Mouse (Mus musculus): Measurements from ENCODE around the gene Stx7. TPM values are rescaled to one million over a fixed set of nuclear protein-coding genes. Genes with fewer than 3 reads are reported as not detected.

Gene Stx7
- polyA plus RNA-seq, 1 experiment from 2014 or later: 30.1 TPM

DNA sequence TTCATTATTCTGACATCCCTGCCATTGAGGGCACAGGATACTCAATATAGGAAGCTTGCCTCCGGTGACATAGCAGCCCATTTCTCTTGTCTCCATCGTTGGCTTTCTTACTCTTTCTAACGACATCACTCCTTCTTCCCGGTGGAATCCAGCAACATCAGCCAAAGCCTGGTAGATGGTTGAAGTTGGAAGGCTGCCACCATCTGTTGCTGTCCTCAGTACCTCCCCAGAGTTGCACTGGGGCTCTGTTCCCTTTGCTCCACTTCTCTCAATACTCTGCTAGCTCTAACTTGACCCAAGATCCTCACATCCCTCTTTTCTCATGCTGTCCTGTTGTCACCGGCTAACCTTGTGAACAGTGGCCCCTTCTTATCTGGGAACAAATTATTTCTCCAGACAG lies 71.8 kb downstream of the Stx7 start:
- no peaks in the 10 kb centered on the region for H3K36me3 ChIP-seq (replicated peaks)
- no peak overlapping the region for H3K4me2 ChIP-seq
- H3K4me3 ChIP-seq (replicated peaks): no peak overlapping the region
- H3K9ac ChIP-seq: no peak overlapping the region
- ATAC-seq (ENCODE audit: insufficient read depth): no peak
- H3K27me3 ChIP-seq: peaks cover 35% of the 10 kb centered on the region
- 66% methylated on average over 5 of the region's 5 CpGs for WGBS (ENCODE audit: insufficient replicate concordance)
- H3K4me1 ChIP-seq (replicated peaks): peaks cover 6% of the 10 kb centered on the region; the same call in 1 of the 2 replicates
- H3K9me3 ChIP-seq (replicated peaks): no peaks in the 10 kb centered on the region
- H3K27ac ChIP-seq (replicated peaks): no peak overlapping the region

DNA sequence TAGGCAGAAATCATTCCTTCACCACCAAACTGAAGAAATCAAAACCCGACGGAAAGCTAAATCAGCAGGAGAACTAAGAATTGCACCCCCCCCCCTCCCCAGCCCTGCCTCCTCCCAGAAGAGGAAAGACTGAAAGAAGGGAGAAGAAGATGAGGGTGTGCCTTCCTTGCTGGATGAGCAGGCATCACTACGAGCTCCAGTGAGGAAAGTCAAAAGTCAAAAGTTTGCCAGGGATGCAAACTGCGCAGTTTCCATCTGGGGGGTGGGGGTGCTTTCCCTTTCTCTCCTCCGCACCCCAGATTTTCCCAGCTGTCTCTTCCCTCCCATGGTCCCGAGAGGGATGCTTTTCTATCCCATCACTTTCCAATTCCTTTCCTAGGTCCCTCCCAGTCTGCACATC lies 73.8 kb downstream of the Stx7 start:
- no peak overlapping the region for H3K9ac ChIP-seq
- peak overlapping the region; percentile 32; the same call in 1 of the 2 replicates for H3K4me3 ChIP-seq (replicated peaks)
- H3K9me3 ChIP-seq (replicated peaks): no peaks in the 10 kb centered on the region
- no peak for ATAC-seq (ENCODE audit: insufficient read depth)
- no peak overlapping the region for H3K27ac ChIP-seq (replicated peaks)
- whole genome bisulfite sequencing (ENCODE audit: insufficient replicate concordance): 25% methylated on average over 6 of the region's 6 CpGs
- H3K27me3 ChIP-seq: peaks cover 35% of the 10 kb centered on the region
- peaks cover 6% of the 10 kb centered on the region; the same call in 1 of the 2 replicates for H3K4me1 ChIP-seq (replicated peaks)
- peak overlapping the region; percentile 58 for H3K4me2 ChIP-seq
- no peaks in the 10 kb centered on the region for H3K36me3 ChIP-seq (replicated peaks)

DNA sequence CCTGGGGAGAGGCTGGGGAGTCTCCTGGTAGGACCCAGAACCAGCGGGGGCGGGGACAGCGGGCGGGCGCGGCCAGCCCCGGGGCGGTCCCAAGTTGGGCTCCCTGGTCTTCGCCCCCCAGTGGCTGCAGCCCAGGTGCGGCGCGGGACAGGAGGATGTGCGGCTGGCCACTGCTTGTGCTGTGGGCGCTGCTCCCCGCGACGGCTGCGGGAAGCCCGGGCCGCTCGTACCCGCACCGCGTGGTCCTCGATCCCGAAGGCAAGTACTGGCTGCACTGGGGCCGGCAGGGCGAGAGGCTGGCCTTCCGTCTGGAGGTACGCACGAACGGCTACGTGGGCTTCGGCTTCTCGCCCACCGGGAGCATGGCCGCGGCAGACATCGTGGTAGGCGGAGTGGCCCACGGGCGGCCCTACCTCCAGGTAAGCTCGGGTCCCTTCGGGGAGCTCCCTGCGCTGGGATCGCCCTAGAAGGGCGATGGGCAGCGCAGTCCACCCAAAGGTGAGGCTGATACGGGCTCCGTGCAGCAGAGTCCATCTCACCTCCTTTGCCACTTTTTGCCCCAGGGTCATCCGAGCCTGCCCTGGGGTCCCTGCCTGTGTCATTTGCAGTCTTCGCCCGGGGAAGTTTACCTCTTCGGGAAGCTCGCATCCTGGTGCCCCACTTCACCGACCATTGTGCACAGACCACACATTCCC lies 74.5 kb downstream of the Stx7 start, which contains the start of gene Moxd1:
Gene Moxd1, plus strand, starts transcription at position 69 of the 695 bp plus-strand sequence.
- Histone ChIP-seq H3K27me3 (peaks cover 35% of the 10 kb centered on the region), H3K4me3 (replicated peaks) (peak within 1 kb of the TSS; percentile 32), H3K9ac (no peak within 1 kb of the TSS), H3K36me3 (replicated peaks) (no peaks in the 10 kb centered on the region), H3K4me2 (peak within 1 kb of the TSS; percentile 58), H3K27ac (replicated peaks) (no peak within 1 kb of the TSS), H3K9me3 (replicated peaks) (no peaks in the 10 kb centered on the region), H3K4me1 (replicated peaks) (peaks cover 6% of the 10 kb centered on the region; the same call in 1 of the 2 replicates)
- WGBS (ENCODE audit: insufficient replicate concordance): 2% methylated on average over 56 of the region's 56 CpGs
- ATAC-seq (ENCODE audit: insufficient read depth): no peak

DNA sequence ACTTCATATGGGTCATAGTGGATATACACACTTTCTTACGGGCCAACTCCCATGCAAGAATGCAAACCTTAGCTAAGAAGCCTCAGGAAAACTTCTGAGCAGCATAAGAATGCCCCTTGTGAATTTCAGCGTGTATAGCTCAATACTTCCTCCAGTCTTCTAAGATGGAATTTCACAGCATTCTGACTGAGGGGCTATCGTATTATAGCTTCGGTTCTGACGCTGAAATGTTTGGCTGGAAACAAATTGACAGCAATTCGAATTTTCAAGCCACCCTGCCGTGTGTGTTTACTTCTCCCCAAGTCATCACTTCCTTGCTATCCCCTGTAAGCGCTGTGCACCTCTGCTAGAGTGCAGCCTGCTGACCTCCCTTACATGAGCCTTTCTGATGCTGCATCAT lies 75.5 kb downstream of the Stx7 start:
- Histone ChIP-seq H3K27ac (replicated peaks) (no peak overlapping the region), H3K4me2 (no peak overlapping the region), H3K4me1 (replicated peaks) (peaks cover 6% of the 10 kb centered on the region; the same call in 1 of the 2 replicates), H3K36me3 (replicated peaks) (no peaks in the 10 kb centered on the region), H3K9ac (no peak overlapping the region), H3K4me3 (replicated peaks) (no peak overlapping the region), H3K9me3 (replicated peaks) (no peaks in the 10 kb centered on the region), H3K27me3 (peaks cover 35% of the 10 kb centered on the region)
- 24% methylated on average over 8 of the region's 8 CpGs for WGBS (ENCODE audit: insufficient replicate concordance)
- ATAC-seq (ENCODE audit: insufficient read depth): no peak

DNA sequence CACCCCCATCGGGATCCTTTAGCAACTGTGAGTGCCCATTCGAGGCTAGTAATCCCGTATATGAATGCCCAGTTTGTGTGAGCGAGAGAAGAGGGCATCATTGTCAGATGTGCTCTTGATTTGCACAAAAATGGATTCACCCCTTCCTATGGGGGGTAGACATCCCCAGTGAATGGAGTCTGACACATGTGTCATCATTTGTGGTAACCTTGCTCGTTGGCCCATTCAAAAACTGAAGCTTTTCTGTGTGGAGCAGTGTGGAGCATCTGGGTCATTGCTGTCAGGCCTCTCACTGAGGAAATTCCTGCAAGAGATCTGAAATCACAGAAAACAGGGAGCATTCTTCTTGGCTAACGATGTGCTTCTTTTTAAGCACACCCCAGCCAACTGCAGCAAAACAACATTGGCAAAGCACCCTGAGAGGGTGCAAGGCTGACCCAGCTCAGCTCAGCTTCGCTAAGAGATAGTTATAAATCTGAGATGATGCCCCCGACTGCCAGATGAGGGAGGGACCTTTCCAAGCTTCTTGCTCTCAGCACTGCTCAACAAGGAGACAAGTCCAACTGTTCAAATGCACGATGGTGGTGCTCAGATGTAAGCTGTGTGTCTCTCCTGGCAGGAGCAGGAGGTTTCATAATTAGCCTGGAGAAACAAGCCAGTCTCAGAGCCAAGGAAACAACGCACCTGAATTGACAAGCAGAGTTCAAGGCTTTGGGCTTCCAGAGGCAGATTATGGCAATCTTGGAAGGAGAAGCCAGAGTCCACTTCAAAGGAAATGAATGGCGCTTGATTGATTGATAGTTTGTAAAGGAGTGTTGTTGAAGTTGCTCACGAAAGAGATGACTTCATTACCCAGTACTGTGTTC lies 79.4 kb downstream of the Stx7 start:
- H3K36me3 ChIP-seq (replicated peaks): no peaks in the 10 kb centered on the region
- H3K27me3 ChIP-seq: peaks cover 19% of the 10 kb centered on the region
- no peak for ATAC-seq (ENCODE audit: insufficient read depth)
- H3K9me3 ChIP-seq (replicated peaks): no peaks in the 10 kb centered on the region
- no peak overlapping the region for H3K9ac ChIP-seq
- WGBS (ENCODE audit: insufficient replicate concordance): 52% methylated on average over 12 of the region's 12 CpGs
- H3K4me3 ChIP-seq (replicated peaks): no peak overlapping the region
- H3K4me1 ChIP-seq (replicated peaks): peaks cover 2% of the 10 kb centered on the region; the same call in 1 of the 2 replicates
- no peak overlapping the region for H3K4me2 ChIP-seq
- no peak overlapping the region for H3K27ac ChIP-seq (replicated peaks)

DNA sequence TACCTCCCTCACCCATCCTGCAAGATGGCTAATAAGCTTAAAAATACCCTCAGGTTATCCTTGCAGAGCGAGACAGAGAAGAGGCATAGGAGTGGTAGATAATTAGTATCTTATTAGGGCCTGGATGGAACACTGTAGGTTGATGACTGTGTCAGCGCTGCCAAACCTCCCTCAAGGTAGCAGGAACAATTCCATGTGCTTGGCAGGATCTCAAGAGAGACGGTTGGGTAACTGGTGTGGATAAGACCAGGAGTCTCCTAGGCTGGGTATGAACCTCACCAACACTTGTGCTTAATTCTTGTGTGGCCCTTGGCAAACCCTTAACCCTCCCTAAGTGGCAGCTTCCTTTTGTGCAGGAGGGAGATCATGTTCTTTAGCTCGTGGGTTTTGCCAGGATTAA lies 83.2 kb downstream of the Stx7 start:
- no peak for ATAC-seq (ENCODE audit: insufficient read depth)
- WGBS (ENCODE audit: insufficient replicate concordance): 53% methylated on average over 4 of the region's 4 CpGs

DNA sequence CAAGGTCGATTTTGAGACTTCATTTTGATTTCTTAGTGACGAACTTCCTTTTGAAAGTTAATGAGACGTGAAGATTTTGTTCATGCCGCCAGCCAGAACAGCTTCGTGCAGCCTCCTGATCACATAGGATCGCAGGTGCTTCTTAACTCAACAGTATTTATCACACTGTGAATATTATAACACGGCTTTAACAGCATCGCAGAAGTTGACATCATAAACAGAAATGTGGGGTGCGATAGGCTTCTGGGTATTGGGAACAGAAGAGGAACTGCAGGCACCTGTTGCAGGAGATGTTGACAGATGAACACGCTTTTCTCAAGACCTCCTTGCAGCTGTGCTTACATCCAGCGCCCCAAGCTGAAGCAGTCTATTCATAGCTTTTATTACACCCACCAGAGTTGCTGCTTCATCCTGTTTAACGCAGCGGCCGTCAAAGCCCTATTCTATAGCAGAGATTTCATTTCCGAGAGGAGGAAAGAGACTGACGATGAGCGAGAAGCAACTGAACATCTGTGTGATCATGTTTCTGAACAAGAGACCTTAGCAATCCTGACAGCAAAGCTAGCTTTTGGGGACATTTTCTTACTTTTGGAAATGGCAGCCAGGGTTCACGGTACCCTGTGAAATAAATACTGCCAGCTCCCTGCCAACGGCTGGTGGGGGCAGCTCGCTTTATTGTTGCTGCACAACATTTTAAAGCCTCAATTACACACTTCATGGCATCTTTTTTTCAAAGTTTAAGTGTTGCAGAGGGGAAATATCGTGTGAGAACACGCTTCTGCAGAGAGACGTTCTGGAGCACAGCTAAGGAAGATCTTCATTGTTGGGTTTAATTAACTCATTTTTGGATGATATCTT lies 86.6 kb downstream of the Stx7 start:
- ATAC-seq (ENCODE audit: insufficient read depth): no peak
- H3K4me2 ChIP-seq: no peak overlapping the region
- no peaks in the 10 kb centered on the region for H3K27me3 ChIP-seq
- H3K36me3 ChIP-seq (replicated peaks): no peaks in the 10 kb centered on the region
- H3K9ac ChIP-seq: no peak overlapping the region
- H3K9me3 ChIP-seq (replicated peaks): no peaks in the 10 kb centered on the region
- WGBS (ENCODE audit: insufficient replicate concordance): 64% methylated on average over 23 of the region's 23 CpGs
- H3K4me3 ChIP-seq (replicated peaks): no peak overlapping the region
- no peaks in the 10 kb centered on the region for H3K4me1 ChIP-seq (replicated peaks)
- H3K27ac ChIP-seq (replicated peaks): no peak overlapping the region

More for the DNA sequence above, 83.2 kb downstream of the Stx7 start:
- H3K9ac ChIP-seq: no peak overlapping the region
- H3K9me3 ChIP-seq (replicated peaks): no peaks in the 10 kb centered on the region
- H3K27me3 ChIP-seq: no peaks in the 10 kb centered on the region
- H3K4me1 ChIP-seq (replicated peaks): no peaks in the 10 kb centered on the region
- H3K4me2 ChIP-seq: no peak overlapping the region
- H3K36me3 ChIP-seq (replicated peaks): no peaks in the 10 kb centered on the region
- H3K27ac ChIP-seq (replicated peaks): no peak overlapping the region
- no peak overlapping the region for H3K4me3 ChIP-seq (replicated peaks)

Other genes with a start within 250 kb of the Stx7 start
- gene Taar1, start 228.9 kb upstream of the Stx7 start, polyA plus RNA-seq (2015; fragmentation: Nextera tagmentation; extraction: Ambion mirVana): not detected in 2 replicates
- gene Taar2, start 210.7 kb upstream of the Stx7 start, polyA plus RNA-seq (2015; fragmentation: Nextera tagmentation; extraction: Ambion mirVana): not detected in 2 replicates
- not detected in 2 replicates for gene Taar3, start 199.7 kb upstream of the Stx7 start, polyA plus RNA-seq (2015; fragmentation: Nextera tagmentation; extraction: Ambion mirVana)
- not detected in 2 replicates for gene Taar4, start 188.8 kb upstream of the Stx7 start, polyA plus RNA-seq (2015; fragmentation: Nextera tagmentation; extraction: Ambion mirVana)
- gene Taar5, start 178.6 kb upstream of the Stx7 start, polyA plus RNA-seq (2015; fragmentation: Nextera tagmentation; extraction: Ambion mirVana): not detected in 2 replicates
- gene Taar6, start 163.7 kb upstream of the Stx7 start, polyA plus RNA-seq (2015; fragmentation: Nextera tagmentation; extraction: Ambion mirVana): not detected in 2 replicates
- not detected in 2 replicates for gene Taar7a, start 155.8 kb upstream of the Stx7 start, polyA plus RNA-seq (2015; fragmentation: Nextera tagmentation; extraction: Ambion mirVana)
- gene Taar7b, start 149.4 kb upstream of the Stx7 start, polyA plus RNA-seq (2015; fragmentation: Nextera tagmentation; extraction: Ambion mirVana): not detected in 2 replicates
- not detected in 2 replicates for gene Taar7d, start 122.1 kb upstream of the Stx7 start, polyA plus RNA-seq (2015; fragmentation: Nextera tagmentation; extraction: Ambion mirVana)
- not detected in 2 replicates for gene Taar7e, start 111.7 kb upstream of the Stx7 start, polyA plus RNA-seq (2015; fragmentation: Nextera tagmentation; extraction: Ambion mirVana)
- not detected in 2 replicates for gene Taar7f, start 99.8 kb upstream of the Stx7 start, polyA plus RNA-seq (2015; fragmentation: Nextera tagmentation; extraction: Ambion mirVana)
- not detected in 2 replicates for gene Taar8a, start 72.8 kb upstream of the Stx7 start, polyA plus RNA-seq (2015; fragmentation: Nextera tagmentation; extraction: Ambion mirVana)
- gene Taar8b, start 57.0 kb upstream of the Stx7 start, polyA plus RNA-seq (2015; fragmentation: Nextera tagmentation; extraction: Ambion mirVana): not detected in 2 replicates
- gene Taar8c, start 47.4 kb upstream of the Stx7 start, polyA plus RNA-seq (2015; fragmentation: Nextera tagmentation; extraction: Ambion mirVana): not detected in 2 replicates
- not detected in 2 replicates for gene Taar9, start 39.8 kb upstream of the Stx7 start, polyA plus RNA-seq (2015; fragmentation: Nextera tagmentation; extraction: Ambion mirVana)
- gene Moxd1, start 74.2 kb downstream of the Stx7 start, polyA plus RNA-seq (2015; fragmentation: Nextera tagmentation; extraction: Ambion mirVana): 0.12 and 0.14 TPM in 2 replicates